Mouse (Mus musculus): ENCODE results near the gene Gcnt4.
"Not testable (repeated sequence)": the region's sequence is repeated elsewhere in the genome, so short reads cannot be mapped to it uniquely, and the experiment has no call there.

Gene Gcnt4

DNA sequence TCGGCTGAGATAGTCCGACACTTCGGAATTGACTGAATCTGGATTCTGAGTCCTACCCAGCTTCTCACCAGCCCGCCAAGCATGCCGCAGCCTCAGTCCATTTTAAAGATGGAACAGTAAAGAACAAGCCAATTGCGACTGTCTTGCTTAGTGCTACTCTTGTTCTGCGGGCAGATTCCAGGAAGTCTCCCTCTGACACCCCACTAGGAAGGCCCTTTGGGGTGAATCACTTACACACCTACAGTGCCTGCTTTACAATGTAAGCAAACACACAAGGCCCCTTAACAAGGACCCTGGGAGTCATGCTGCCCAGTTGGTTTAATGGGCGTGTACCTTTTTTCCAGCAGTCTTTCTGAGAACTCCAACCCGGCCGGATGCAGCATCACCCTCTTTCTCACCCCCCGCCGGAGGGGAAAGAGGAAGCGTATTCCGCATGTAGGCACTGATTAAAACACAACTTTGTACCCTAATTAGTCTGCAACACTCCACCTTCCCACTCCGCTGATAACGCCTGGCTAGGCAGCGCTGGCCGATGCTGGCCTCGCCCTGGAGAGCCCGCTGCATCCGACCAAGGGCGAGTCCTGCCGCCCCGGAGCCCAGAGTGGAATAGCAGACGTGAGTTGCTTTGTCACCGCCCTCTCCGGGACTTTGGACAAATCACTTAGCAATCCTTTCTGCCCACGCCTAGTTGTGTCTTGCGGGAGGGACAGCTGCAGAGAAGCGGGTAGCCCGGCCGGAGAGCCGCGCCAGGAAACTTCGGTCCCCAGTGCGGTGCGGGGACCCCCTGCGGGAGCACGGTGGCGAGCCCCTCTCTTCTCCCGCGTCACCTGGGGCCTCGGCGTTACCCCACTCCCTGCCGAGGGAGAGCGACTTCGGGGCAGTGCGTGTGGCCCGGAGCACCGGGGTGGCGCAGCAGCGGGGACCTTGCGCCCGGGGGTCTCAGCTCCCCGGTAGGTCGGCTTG, at the start of gene Gcnt4:
TSS of gene Gcnt4 (plus strand) at position 691 of the 963 bp plus-strand sequence.
- peak; percentile 46 to 58 for DNase-seq

DNA sequence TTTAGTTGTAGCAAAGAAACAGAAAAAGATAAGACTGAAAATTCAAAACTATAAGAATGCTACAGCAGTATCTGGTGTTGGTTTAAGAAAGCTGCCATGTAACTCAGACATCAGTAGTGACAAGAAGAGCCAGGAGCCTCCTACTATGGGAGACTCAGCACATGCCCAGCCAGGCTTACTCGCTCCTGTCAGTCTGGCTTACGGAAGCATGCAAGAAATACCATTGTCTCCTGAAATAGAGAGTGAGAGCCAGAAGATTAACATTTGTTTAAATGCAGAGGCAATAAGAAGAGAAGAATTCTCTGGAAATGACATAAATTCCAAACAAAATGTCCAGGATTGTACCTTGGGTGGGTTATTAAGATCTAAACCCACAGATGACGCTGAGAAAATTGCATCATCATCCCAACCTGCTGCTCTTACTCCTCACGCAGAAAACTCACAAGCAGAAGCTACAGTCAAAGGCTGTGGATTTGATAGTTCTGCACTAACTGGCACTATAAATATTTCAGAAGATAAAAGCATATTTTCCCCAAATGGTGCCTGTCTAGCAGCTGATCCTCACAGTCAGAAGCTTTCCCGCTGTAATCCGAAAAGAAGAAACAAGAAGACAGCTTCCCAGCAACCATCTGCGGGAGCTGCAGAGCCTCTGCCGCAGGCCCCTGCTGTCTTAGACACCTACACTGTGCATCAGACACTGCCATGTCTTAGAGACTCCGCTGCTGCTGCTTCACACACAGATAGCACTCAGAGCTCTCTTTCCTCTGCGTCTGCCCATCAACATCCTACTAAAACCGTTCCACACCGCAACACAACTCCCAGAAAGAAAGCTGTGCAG, 46.0 kb upstream of the Gcnt4 start:
- no peak for DNase-seq

DNA sequence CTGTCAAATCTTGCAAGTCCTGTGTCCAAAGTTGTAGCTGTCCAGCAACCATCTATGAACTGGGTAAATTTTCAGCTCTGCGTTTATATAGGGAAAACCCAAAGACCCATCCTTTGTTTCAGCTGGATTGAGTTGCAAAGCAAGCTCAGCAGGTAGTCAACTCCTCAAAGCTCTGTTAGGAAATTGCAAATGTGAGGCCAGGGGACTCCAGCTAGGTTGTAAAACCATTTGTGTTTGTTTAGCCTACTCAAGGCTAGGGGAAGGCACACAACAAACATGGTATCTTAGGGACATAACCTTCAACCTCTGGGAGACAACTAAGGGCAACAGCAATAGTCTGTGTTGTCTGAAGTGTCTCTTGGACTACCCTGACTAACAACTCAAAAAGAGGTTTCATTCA, 40.0 kb upstream of the Gcnt4 start:
- DNase-seq = no peak

DNA sequence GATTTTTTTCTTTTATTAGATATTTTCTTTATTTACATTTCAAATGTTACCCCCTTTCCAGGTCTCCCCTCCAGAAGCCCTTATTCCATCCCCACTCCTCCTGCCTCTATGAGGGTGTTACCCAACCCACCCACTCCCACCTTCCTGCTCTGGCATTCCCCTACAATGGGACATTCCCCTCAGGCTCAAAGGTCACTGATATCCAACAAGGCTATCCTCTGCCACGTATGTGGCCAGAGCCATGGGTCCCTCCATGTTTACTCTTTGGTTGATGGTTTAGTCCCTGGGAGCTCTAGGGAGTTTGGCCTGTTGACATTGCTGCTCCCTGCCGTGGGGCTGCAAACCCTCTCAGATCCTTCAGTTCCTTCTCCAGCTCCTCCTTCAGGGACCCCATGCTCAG, 34.5 kb upstream of the Gcnt4 start:
- DNase-seq = no peak

DNA sequence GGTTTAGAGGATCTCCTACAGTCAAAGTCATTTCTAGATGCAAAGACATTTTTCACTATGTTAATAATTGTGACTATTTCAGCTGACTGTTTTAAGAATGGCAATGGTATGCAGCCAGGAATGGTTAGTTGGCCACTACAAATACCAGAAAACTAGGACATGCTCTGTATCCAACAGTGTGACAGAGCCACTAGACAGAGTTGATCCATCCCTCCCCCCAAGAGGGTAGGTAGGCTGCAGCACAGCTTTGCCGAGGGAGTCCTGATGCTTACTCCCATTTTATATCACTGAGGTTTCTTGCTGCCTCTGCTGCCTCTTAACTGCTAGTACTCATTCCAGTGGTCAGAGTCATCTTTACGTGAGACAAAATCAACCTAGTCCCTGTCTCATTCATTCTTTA, 29.3 kb upstream of the Gcnt4 start:
- DNase-seq = no peak

DNA sequence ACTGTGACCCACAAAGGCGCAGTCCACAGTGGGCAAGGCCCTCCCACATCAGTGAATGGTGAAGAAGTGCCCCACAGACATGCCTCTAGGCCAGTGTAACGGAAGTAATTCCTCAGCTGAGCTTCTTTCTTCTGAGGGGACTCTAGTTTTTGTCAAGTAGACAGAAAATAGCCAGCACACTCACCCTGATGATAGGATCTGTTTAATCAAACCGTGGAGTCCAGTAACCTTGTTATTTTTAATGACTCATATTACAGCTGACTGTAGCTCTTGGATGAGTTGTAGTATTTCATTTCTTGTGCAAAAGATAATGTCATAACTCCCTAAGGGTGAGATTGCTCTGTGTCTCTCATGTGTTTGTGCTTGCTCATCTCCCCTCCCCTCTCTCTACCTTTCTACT, 17.8 kb upstream of the Gcnt4 start:
- DNase-seq = no peak

DNA sequence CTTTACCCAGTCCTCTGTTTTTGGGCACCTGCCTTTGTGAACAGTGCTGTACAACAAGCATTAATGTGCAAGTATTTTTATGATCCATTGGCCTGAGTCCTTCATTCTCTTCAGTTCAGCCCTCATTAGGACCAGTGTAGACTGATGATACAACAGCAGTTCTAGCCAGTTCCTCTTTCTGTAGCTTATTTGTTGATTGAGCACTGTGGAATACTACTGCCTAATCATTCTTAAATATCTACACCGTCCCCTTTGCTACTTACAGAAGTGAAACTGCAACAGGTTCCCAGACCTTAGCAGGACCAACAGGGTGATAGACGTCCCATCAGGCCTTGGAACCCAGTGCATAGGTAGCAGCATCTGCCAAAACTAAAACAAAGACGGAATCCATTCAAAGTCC, 13.3 kb upstream of the Gcnt4 start:
- no peak for DNase-seq

DNA sequence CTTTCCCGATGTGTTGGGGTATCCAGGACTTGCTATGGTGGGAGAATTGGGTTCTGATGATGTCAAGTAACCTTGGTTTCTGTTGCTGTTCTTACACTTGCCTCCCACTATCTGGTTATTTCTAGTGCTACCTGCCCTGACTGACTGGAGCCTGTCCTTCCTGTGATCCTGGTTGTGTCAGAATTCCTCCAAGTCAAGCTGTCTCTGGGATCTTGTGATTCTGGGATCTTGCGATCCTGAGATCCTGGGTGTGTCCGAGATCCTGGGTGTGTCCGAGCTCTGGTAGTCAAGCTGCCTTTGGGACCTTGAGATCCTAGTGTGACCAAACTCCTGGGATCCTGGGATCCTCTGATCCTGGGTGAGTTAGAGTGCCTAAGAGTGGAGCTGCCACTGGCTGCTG, 1.4 kb upstream of the Gcnt4 start:
- DNase-seq = not testable (repeated sequence)

DNA sequence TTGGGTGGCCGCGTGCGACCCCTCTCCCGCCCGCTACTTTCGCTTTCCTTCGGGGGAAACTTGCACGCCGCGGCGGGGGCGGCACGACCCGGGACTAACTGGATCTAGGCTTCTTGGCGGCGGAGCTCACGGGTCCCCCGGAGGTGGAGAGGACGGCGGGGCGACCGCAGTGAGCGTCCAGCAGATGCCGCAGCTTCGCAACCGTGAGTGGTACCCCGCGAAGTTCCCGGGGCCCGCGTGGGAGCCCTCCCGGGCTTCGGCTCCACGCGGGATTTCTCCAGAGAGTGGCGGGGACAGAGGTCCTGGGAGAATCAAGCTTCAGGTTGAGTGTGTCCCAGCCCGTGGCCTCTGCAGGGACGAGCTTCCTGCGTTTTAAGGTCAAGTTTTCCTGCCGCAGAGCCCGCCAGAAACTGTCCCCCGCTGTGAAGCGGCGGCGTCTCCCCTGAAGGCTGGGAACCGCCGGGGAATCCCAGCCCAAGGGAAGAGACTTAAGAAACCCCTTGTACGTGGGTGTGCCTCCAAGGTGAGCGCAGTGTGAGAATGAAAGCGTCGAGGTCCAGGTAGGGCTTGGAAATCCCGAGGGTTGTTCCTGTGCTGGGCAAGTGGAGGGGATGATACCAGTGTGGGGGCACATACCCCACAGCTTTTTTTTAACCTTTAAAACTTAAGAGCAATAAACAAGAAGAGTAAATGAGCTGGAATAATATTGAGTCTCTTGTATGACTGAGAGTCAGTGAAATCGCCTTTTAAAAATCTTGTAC, 676 bp downstream of the Gcnt4 start:
- DNase-seq = no peak

DNA sequence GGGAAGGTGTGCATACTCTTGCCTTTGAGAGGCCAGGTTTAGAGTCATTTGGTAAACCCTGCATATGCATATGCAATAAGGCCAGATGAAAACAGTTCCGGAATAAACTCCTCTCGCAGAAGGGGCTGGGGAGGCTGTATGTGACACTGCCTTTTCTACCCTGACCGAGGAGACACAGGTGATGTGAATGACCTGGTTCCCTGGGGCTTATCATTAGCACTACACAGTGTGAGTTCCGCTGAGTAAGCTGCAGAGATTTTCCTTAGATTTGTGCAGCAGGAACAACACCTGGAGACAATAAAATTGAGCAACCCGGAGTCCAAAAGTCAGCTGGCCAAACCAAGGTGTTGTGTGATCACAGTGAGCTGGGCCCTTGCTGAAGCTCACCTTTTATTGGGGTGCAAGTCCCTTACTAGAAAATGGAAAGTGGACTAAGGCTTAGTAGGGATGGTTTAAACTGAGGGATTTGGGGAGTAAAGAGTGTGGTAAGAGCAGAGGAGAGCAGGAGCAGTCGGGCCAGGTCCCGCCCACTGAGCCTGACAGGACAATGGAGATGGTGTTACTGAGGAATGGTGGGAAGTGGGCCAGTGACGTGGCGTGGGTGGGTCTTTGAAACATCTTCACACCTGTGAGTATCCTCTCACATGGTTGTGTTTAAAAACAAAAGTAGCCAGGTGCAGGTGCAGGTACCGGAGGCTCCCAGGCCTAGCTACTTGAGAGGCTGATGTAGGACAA, 1.7 kb downstream of the Gcnt4 start:
- no peak for DNase-seq

DNA sequence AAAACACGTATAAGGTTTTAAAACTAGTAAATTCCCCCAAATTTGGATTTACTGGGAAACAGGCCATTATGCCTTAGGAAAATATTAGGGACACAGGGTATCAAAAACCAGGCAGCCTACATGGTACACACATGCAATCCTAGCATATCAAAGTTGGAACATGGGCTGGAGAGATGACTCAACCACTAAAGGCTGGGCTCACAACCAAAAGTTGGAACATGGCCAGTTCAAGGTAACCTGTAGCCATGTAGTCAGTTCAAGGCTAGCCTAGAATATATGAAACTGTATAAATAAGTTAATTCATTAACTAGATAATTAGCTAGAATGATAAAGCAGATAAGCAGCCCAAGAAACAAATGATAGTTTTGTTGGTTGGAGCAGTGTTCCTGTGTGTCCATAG, 3.3 kb downstream of the Gcnt4 start:
- no peak for DNase-seq

DNA sequence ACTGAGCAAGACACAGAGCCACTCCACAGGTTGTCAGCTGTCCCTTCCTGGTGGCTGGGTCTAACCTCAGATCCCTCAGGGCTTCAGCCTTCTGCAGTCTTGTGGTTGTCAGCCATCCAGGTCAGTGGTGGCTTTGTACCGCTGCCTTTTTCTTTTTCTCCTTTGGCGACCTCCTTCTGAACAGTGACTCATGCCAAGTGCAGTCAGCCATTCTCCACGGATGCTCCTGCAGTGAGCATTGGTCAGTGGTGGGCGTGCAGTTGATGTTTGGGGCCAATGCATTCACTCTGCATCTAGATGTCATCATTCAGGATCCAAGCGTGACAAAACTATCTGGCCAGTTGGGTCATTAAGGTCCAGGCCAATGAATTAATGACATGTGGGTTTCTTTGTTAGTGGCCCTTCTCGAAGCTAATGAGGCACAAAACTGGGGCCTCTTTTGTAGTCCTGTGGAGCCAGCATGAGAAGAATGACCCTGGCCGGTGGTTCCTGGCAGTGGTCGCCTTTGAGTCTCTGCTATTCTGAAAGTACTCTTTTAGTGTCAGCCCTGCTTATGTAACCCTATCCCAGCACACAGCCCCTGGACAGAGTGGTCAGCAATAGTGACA, 4.0 kb downstream of the Gcnt4 start:
- no peak for DNase-seq

DNA sequence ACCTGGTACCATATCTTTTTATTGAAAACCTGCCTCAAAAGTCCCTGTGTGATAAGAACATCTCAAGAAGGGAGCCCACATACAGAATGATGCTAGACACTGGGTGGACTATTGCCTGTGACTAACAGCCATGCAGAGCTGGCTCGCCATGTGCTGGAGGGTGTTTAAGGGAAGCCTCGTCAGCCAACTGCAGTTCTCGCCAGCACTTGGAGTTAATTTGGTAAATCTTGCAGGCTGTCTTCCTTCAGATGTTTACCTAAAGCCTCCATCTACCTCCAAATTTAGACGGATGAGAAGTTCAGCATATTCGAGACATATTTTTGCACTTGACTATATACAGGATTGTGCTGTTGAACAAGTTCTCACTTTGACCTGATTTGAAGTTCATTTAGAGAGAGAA, 8.3 kb downstream of the Gcnt4 start:
- DNase-seq = no peak

DNA sequence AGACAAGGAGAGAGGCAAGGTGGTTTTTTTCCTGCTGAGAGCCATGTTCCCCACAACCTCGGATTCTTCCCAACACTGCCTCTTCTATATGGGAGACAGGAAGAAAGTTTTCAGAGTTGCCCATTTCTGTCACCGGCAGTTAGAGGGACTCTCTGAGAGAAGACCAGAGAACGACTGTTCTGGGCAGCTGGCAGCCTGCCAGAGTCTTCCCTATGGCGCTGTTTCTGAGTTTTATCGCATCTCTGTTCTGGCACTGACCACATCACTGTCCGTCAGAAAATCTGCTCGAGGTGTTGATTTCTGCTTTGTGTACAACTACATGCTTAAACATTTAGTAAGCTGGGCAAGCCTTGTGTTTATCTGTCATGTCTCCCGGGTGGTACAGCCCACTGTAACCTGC, 8.9 kb downstream of the Gcnt4 start:
- DNase-seq = no peak

DNA sequence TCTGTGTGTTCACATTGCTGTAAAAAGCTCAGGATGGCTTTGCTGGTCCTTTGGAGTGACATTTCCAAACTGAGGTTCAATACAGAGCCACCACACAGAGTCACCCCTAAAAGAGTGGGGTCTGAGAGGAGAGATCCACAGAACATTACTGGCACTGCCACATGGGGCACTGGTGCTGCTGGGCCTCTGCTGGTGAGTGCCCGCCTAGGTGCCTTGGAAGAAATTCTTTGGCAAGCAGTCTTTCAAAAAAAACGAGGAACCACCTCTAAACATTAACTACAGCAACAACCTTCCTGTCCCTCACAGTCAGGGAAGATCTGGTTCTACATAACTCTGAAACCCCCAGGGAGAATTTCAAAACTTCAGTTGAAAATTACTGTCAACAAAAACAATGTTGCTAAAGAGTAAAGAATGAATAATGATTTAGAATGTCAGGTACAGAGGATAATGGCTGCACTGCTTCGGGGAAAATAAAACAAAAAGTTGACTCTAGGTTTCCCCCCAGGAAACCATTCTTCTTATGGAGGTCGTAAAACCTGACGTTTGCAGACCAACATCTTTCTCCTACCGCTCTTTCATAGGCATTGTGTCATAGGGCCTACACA, 11.8 kb downstream of the Gcnt4 start:
- peak in 1 of 2 experiments; percentile 29 for DNase-seq

DNA sequence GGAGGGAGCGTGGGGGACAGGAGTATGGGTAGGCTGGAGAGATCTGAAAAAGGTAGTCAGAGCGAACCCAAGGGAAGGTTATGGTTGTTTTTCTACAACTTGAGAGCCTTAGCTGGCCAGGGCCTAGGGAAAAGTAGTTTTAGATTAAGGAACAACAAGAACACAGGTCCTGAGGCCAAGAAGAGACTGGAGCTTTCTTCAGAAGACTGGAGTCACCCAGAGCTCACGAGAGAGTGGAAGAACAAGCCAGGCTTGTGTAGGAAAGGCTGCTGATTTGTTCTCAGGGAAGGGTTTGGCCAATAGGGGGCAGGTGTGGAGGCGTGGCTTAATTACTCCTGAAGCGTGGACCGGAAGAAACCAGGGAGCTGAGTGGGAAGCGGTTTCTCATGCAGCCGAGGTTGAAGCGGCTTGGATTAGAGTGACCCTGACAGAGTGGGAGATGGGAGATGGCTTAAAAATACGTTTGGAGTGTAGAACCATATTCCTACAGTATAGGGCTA, 12.6 kb downstream of the Gcnt4 start:
- DNase-seq = no peak

DNA sequence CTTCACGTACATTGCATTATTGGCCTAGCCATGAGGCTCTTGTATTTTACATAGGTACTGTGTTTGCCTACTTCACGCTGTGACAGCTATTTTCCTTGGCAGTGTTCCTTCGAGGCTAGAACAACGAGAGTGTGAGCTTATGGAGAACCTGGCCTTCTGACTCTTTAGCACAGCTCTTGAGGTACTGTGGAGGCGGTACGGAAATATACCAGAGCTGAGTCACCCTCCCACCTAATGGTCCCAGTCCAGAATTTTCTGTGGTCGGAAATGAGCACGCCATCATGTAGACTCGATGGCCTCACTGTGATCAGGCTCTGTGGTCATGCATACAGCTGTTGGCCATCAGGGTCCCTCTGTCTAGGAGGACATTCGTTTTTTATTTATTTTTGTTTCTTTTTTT, 15.2 kb downstream of the Gcnt4 start:
- no peak for DNase-seq

DNA sequence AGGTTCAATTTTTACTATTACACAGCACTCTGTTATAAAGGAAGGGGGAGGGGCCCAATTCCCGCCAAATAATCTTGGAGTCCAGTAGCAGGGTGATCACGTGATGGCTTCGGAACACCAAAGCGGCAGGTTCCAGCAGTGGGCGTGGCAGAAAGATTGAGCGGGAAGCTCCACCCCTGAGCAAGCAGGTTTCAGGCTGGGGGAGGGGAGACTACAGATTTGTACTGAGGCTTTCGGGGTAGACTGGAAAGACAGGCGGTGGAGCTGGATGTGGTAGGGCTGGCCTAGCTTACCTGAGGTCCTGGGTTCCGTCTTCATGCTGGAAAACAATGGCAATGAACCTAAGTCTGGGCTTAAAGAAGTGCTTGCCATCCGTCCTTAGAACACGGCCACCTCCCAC, 17.0 kb downstream of the Gcnt4 start:
- not testable (repeated sequence) for DNase-seq

DNA sequence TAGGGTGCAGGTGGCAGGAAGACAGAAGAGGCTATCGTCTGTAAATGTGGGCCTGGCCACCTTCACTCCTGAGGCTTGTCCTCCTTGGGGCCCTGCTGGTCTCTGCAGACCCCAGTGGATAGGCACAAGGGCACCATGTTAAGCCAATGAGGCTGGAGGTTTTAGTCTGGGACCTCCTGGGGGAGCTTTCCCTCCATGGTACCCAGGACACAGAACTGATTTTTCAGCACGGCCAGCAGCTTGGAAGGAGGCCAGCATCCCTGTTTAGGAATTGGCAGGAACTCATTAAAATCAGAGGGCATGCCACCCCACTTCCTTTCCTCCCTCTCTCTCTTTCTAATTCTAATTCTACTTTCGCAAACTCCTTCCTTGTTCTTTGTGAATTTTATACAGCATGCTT, 19.1 kb downstream of the Gcnt4 start:
- peak; percentile 58 to 67 for DNase-seq

DNA sequence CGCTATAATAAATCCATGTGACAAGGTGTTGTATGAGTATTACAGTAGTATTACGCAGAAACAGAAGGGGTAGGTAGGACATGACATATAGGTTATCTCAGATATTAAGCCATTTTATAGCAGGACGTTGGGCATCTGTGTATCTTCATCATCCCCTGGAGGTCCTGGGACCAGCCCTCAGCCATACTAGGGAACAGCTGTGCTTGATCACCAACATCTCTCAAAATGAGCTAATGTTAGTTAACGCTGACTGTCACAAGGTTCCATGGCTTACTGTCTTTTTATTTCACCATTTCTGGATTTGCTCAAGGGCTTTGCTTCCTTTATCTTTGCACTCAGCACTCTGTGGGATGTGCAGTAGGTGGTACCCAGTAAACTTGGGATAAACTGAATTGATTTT, 21.3 kb downstream of the Gcnt4 start:
- DNase-seq = no peak

DNA sequence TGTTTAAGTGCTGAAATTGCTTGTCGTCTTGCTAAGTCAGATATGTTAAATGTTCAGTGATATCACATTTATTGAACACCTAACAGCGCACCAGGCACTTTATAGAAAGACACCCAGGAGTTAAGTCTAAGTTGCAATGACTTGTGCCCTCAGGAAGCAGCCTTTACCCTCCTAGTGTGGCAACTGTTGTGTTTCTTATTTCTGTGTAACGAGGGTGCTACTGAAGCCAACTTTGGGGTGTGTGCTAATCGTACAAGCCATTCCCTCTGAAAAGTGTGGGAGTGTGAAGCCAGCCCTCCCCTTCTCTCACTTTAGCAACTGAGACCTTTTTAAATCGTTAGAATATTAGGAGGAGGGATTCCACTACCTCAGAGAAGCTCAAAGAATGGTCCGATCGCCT, 23.2 kb downstream of the Gcnt4 start:
- DNase-seq = no peak

Measured in kidney, adult 8-10 months (tissue).